Mouse (Mus musculus): ENCODE data around the gene Sparc. TPM values are rescaled to one million over a fixed set of nuclear protein-coding genes. Genes with fewer than 3 reads are reported as not detected.

Gene Sparc
- total RNA-seq, 2 experiments from 2014 or later: 645 to 801 TPM

DNA sequence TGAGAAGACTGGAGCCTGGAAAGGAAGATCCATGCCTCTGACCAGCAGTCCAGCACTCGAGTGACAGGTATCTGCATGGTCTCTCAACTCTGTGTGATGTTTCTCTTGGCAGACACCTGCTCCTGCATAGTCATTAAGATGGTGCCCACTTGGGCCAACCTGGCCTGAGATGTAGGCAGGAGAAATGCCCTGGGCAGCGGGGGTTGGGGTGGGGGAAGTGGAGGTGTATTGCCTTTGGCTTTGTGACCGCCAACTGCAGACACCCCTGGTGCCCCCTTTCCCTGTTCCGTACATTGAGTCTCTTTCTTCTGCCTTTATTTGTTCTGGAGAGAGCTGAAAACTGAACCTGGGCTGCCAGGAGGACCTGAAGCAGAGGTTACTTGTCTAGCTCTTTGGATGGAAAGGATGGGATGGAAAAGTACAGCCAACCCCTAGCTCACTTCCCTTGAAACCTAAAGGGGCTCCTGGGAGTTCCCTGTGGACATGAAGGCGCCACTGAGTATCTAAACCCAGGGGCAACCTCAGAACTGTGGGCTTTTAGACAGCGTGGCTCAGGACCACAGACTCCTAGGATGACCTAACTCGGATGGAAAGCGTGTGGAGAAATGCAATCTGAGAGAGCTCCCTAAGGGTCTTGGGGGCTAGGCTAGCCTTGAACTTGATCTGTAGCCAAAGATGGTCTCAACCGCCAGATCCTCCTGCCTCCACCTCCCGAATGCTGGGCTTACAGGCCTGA, 10.1 kb downstream of the Sparc start:
- no peak for DNase-seq

DNA sequence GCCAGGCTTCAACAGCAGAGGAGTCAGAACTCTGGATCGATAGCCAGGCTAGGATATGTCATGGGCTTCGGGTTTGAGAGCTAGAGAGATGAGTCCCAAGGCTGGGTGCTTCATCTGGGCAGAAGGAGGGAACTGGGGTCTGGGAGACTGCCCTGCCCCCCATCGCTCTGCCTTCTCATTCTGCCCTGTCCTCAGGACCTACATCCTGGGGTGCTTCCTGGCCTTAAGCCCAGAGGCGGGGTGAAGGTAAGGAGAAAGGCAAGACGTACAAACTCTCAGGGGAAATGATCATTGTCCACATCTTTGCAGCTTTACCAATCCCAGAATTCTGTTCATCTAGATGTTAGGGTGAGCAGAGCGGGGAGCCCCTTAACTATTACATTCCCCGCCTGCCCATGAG, 10.9 kb downstream of the Sparc start:
- DNase-seq: no peak
- intact Hi-C loops (cut with DNase I): loop anchor here (2.0 kb wide), 1 partner anchor 21 kb away; no protein-coding TSS in a partner anchor

More for the DNA sequence above, 10.1 kb downstream of the Sparc start:
- intact Hi-C loops (cut with DNase I): loop anchor here (2.0 kb wide), 1 partner anchor 22 kb away; no protein-coding TSS in a partner anchor

DNA sequence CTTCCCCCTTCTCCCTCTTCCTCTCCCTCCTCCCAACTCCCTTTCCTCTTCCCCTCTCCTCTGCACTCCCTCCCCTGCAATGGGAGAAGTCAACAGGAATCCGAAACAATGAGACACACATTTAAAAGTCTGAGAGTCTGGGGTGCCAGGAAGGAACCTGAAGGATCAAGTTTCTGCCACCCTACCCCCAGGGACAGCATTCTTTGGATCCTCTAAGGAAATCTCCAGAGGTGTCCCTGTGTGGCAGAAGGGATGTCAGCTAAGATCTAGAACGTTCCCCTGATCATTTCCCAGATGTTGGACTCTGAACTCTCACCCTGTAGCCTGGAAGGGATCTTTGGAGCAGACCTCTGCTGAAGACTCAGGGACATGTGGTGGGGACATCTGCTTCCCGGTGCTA, 12.5 kb downstream of the Sparc start:
- DNase-seq: no peak
- intact Hi-C loops (cut with DNase I): no loop called here

DNA sequence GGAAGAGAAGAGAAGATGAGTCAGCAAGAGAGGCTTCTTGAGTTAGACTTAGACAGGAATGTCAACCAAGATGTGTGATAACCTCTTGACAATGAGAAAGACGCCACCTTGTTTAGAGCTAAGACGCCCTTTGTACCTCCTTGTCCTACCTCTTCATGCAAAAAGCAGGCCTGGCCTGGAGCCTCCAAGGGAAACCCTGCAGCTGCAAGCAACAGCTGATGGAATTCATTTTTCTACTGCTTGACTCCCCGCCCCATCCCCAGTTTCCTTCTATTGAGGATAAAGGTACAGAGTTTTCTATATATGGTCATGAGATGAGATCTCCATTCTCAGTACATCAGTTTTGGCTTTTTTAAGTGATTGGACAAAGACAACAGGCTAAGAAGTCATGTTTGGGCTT, 13.0 kb downstream of the Sparc start:
- intact Hi-C loops (cut with DNase I): no loop called here
- no peak for DNase-seq

DNA sequence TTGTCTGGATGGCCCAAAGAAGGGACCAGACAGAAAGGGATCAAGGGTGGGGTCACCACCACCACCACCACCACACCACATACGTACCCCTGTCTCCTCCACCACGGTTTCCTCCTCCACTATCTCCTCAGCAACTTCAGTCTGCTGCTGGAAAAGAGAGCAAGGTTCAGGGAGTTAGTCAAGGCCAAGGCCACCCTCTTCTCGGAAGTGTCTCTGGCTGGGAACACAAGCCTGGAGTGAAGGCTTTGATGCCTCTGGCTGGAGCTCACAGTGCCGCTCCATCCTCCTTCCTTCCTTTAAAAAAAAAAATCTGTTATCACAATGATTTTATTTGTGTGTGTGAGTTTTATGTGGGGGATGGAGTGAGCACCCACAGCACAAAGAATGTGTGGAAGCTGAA, 15.8 kb downstream of the Sparc start:
- DNase-seq: no peak
- intact Hi-C loops (cut with DNase I): no loop called here

DNA sequence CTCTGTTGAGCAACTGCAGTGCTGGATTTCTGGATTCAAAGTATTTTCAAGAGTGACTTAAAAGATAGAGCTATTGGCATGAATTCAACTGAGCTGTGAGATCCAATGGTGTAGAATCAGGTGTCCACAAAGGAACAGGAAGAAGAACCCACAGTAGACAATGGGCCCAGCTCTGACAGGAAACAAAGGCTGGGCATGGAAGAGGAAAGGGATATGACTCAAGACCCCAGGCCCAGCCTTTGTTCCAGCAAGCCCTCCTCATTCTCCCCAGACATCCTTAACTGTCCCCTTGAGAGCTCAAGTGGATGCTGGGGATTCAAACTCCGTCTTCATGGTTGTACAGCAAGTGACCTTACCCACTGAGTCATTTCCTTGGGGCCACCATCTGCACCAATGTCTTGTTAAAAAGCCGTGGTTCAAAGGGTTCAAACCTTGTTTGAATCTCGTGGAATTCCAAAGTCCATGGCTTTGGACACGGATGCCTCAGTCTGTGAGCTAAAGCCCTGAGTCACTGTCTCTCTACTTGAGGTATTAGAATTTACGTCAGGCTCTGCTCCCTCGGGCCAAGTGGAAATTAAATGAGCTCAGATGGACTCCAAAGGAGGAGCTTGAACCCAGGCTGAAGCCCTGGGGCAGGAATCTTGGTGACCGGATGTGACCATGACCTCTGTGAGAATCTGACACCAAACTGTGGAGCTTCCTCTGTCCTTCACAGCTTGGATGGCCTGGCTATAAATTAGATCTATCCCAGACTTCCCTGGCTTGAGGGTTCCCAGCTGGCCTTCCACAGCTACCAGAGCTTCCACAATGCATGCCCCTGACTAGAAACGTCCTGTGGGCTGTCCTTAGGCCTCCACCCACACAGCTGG, 17.1 kb downstream of the Sparc start:
- DNase-seq: no peak
- intact Hi-C loops (cut with DNase I): no loop called here

DNA sequence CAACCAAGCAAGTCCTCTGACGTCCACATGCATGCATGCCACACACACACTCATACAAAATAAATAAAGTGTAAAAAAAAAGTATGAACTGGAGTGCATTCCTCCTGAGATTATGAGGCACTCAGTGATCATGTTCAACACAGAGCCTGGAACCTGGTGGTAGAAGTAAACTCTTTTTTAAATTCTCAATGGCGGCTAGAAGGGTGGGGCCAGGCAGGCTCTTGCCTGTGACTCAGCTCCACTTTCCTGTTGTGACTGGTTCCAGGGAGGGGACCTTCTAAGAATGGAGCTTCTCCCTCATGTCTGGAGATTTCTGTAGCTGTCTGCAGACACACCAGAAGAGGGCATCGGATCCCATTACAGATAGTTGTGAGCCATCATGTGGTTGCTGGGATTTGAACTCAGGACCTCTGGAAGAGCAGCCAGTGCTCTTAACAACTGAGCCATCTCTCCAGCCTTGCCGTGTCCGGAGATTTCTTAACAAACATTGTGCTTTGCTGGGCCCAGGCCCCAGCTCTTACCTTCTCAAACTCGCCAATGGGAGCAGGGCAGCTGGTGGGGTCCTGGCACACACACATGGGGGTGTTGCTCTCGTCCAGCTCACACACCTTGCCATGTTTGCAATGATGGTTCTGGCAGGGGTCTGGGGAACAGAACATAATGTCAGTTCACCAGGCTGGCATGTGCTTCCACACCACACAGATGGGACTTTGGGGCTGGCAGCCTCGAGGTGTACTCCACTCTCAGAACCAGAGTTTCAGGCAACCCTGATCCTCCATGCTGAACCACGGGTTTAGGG, 18.1 kb downstream of the Sparc start:
- intact Hi-C loops (cut with DNase I): no loop called here
- no peak for DNase-seq

DNA sequence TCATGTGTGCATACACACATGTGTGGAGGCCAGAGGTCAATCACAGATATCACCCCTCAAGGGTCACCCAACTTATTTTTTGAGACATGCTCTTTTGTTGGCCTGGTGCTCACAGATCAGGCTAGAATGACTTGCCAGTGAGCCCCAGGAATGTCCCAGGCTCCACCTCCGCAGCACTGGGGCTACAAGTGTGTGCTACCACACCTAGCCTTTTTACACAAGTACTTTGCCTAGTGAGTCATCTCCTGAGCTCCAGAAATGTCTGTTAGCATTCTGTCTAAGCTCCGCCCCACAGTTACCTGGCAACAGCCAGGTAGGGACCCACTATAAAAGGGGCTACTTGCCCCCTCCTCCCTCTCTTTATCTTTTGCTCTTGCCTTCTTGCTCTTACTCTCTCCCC, 22.1 kb downstream of the Sparc start:
- DNase-seq: no peak
- intact Hi-C loops (cut with DNase I): no loop called here

DNA sequence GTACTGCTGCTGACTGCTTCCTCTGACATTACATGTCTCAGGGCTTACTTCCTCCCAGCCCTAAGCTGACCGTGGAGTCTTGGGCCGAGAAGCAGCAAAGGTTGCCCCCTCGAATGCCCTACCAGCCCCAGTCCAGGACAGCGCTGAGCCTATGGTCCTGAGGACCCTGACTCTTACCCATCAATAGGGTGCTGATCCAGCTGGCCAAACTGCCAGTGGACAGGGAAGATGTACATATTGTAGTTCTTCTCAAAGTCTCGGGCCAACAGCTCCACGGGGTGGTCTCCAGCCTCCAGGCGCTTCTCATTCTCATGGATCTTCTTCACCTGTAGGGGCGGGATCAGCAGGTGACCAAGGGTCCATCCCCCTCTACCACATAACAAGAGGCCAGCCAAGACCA, 24.6 kb downstream of the Sparc start:
- no peak for DNase-seq
- intact Hi-C loops (cut with DNase I): no loop called here

DNA sequence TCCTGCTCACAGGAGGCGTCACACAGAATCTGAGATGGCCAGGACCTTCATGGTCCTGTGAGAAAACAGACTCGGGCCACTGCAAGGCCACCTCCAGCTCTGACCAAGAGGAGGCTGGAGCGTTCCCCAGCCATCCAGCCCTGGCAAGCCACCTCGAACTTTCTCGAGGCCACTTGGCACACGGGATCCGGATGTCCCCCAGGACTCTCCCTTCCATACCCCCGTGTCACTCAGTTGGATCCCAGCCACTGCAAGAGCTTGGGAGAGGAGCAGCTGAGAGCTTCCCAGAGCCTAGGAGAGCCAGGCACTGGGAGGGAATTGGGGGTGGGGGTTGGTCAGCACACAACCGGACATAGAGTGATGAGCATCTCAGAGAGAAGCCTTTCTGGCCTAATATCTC, 25.5 kb downstream of the Sparc start:
- intact Hi-C loops (cut with DNase I): no loop called here
- DNase-seq: peak; percentile 57 to 67

DNA sequence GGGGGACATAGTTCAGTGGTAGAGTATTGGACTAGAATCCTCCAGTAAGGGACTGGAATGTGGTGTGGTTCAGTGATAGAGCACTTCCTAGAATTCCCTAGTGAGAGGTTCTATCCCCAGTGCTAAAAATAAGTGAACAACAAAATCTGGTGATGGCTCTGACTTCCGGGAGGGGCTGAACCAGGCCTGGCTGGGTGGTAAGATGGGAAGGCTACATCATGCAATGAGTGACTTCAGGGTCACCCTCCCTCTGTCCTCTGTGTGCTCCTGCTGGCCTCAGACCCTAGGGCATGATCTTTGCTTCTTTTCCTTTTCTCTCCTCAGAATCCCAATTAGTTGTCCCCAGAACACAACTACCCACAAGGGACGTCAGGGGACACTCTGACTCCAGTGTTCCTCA, 25.9 kb downstream of the Sparc start:
- DNase-seq: no peak
- intact Hi-C loops (cut with DNase I): no loop called here

DNA sequence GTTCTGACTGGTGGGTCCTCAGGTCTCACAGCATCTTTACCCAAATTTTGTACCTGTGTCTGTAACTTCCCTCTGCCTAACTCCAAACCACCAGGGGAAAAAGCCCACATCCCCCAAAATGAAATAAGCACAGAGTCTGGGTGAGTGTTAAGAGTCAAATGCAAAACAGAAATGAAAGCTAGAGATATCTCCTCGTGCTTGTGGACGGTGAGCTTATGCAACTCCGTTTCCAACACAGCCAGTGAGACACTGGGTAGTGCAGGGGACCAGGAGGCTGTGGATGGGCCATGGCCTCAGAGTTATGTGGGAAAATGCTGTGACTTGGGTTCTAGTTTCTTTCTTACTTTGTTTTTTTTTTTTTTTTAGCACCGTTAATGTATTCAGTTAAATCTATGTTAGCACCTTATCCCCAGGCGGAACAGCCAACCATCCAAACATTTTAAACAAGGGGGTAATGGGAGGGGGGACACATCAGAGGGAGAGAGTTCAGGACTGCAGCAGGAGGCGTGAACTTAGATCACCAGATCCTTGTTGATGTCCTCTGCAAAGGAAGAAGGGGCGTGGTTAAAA, 27.8 kb downstream of the Sparc start:
- no peak for DNase-seq
- intact Hi-C loops (cut with DNase I): no loop called here

DNA sequence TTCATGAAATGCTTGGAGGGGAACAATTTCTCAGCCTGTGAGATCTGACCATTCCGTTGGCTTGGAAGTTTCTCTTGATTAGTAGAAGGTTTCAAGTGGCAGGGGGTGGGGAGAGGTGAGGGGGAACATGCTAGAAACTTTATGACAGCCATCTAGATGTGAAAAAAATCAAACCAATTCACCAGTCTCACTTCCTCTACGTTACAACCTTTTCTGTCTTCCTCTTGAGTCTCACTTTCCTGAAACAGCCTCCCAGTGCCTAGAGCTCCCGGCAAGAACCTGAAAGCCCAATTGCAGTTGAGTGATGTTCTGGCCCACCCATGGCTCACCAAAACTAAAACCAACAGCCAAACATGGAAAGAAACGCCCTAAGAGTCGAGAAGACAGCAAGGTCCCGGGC, 28.4 kb downstream of the Sparc start:
- intact Hi-C loops (cut with DNase I): no loop called here
- no peak for DNase-seq

DNA sequence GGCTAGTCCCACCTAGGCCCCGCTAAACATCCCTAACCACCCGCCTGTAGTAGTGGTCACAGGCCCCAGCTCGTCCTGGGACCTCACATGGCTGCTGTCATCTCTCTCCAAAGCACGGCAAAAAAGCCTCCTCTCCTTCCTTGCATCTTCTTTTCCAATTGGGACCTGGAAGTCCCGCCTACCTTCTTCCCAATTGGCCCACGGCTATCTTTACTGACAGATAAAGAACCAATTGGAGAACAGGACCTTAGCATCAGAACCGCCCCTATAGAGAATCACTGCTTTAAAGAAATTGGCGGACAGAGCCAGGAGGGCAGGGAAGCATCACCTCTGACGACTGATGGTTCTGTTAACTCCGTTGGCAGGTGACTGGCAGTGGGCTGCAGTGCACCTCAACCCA, 30.5 kb downstream of the Sparc start:
- DNase-seq: peak in 1 of 2 experiments; percentile 54
- intact Hi-C loops (cut with DNase I): no loop called here

DNA sequence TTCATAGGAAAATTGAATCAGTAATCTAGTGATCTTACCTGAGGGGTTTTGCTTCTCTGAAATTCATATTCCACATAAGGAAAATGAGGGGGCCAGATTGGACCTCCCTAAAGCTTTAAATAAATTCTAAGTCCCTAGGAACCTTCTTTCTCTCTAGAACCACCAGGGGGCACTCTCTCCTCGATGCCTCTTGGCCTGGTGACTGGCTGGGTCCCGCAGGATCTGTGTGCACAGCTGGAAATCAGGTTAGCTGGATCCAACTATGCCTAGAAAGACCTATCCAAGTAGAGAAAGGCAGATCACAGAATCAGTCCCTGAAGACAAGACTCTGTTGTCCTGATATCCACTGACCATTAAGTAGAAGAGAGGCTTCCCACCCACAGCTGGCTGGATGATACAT, 33.2 kb downstream of the Sparc start:
- intact Hi-C loops (cut with DNase I): loop anchor here (1.0 to 2.0 kb wide), 2 partner anchors 23 to 57 kb away; no protein-coding TSS in a partner anchor
- peak; percentile 63 to 68 for DNase-seq

DNA sequence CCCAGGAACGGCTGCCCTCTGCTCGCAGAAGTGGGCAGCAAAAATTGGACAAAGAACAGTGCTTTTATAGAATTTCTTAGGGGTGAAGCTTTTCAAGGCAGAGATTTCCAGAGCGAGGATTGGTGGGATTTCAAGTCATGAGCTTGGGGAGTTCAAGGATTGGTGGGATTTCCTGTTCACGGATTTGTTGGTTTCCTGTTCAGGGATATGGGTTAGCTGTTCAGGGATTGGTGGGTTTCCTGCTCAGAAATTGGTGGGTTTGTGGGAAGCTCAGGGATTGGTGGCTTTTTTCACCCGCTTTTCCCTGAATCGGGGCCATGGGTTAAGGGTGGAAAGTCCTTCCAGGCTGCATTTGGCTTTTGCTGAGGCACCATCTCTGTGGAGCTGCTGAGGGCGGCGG, 35.4 kb downstream of the Sparc start:
- intact Hi-C loops (cut with DNase I): no loop called here
- no peak for DNase-seq

DNA sequence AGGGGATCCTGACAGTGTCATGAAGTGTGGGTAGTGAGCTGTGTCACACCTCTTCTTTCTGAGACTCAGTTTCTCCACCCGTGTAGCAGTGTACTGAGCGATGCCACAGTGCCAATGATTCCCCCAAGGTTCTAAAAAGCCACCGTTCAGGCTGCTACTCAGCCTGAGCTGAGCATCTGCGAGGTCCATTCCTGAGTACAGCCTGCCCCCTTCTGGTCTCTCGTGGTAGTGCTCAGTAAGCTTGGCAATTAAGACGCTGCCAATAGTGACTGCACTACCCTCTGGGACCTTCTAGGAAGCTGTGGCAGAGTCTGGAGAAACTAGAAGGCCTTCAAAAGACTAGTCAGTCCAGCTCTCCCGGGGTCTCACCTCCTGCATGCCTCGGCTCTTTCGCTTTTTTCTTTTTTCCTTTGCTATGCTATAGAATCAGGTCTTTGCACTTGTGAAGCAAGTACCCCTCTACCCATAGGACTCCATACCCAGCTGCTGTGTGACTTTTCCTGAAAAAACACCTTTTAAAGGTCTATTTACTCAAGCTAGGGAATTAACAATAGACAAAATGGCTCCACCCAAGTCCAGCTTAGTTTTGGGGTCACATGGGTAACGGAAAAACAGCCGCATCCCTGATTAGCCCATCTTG, 36.4 kb downstream of the Sparc start:
- peak; percentile 90 to 93 for DNase-seq
- intact Hi-C loops (cut with DNase I): loop anchor here (1.0 kb wide), 1 partner anchor 182 kb away; the partner anchor contains the start of gene Slc36a1

DNA sequence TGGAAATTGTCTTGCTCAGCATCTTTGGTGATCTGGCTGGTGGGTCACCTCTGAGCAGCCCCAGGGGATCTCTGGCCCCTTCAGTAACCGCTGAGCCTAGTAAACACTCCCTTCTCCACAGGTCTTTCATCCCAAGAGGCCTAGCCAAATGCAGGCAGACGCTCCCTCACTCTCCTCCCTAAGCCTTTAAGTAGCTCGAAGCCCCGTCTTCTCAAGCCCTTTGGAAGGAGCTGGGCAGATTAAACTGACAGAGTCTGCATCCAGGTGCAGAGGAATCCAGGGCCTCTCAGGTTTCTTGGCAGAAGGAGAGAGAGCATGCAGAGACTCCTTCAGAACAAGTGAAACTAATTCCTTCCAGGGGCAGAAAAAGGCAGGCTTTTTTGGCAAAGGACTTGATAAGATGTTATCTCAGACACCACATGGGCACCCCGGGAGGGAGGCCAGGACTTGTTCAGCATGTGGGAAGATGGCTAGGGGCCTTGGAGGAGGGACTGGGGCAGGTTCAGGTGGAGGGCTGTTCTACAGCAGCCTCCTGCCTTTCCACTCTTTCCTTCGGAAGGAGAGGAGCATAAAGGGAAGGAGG, 39.4 kb downstream of the Sparc start:
- intact Hi-C loops (cut with DNase I): loop anchor here (5.0 kb wide), 1 partner anchor 126 kb away; no protein-coding TSS in a partner anchor
- DNase-seq: no peak

DNA sequence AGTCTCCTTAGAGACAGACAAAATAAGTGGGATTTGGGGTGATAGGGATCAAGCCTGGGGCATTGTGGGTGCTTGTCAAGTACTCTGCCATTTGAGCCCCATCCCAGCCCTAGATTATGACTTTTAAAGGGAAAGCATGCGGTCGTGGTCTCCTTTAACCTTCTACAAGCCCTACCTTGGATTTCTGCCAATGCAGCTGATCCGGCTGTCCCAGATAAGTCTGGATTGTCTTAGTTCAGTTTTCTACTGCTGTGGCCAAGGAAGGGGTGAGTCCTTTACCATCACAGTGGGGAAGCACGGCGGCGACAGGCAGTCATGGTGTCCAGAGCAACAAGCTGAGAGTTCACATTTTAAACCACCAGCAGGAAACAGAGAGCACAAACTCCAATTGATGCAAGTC, 42.1 kb downstream of the Sparc start:
- intact Hi-C loops (cut with DNase I): loop anchor here (5.0 kb wide), 1 partner anchor 124 kb away; no protein-coding TSS in a partner anchor
- no peak for DNase-seq

DNA sequence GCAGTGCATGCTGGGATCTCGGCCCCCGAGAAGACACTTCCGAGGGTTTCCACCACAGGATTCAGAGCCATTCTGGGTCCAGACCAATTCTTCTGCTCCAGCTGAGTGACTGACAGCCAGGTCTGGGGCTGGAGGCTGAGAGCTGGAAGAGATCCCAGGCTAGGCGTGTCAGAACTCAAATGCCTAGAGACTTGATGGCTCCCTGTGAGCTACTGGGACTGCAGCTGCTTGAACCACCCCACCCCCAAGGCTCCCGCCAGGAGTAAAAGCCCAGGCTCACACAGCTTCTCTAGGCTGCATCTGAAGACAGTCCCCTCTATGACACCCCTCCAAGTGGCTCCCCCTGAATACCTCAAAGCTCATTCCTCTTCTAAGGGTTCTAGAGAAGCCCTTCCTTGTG, 44.6 kb downstream of the Sparc start:
- intact Hi-C loops (cut with DNase I): no loop called here
- peak; percentile 66 to 69 for DNase-seq

All from heart, postnatal 36 days (tissue).